11 mouse cellular contexts compared by ENCODE assay signal in genomic region chr13:53178171-53178570, GRCm38 (mm10).
DNase-seq lines count a peak whose midpoint lies in the region; ATAC-seq lines count a peak whose summit lies in the region.
"Had no signal": no experiment of that assay in that cellular context is flagged by ENCODE, and none has a peak within 500 bp of the region (broad histone marks: within the 10 kb centered on the region; RNA-seq: fewer than 3 reads in every experiment).

No protein-coding gene starts in this region.

- H3K4me3 ChIP-seq in heart, embryonic 10.5 days: no peak overlapping the region
- no peak overlapping the region for H3K4me3 ChIP-seq in intestine, embryonic 16.5 days (ENCODE audit: low read length)
- no peak overlapping the region for H3K4me3 ChIP-seq in midbrain, embryonic 11.5 days (ENCODE audit: low read depth, low read length)
- H3K4me3 ChIP-seq: megakaryocyte, embryonic 14.5 days had no signal

- no peaks in the 10 kb centered on the region for H3K9me3 ChIP-seq in heart, embryonic 10.5 days
- no peaks in the 10 kb centered on the region for H3K9me3 ChIP-seq in intestine, embryonic 16.5 days (ENCODE audit: control insufficient read depth, low read length)
- no peaks in the 10 kb centered on the region for H3K9me3 ChIP-seq in midbrain, embryonic 11.5 days (ENCODE audit: control insufficient read depth, low read length)
- H3K9me3 ChIP-seq: megakaryocyte, embryonic 14.5 days had no signal

- intact Hi-C loops in heart, postnatal 14 days (cut with DNase I): no loop called here
- intact Hi-C loops in left cerebral cortex, postnatal 36 days (cut with DNase I): no loop called here

- no peaks in the 10 kb centered on the region for H3K36me3 ChIP-seq in heart, embryonic 10.5 days
- H3K36me3 ChIP-seq in intestine, embryonic 16.5 days (ENCODE audit: control insufficient read depth, insufficient read depth, low read length): no peaks in the 10 kb centered on the region
- no peaks in the 10 kb centered on the region for H3K36me3 ChIP-seq in midbrain, embryonic 11.5 days (ENCODE audit: control insufficient read depth, insufficient read depth, low read length)

- H3K4me1 ChIP-seq in heart, embryonic 10.5 days: peaks cover 89% of the 10 kb centered on the region
- H3K4me1 ChIP-seq in intestine, embryonic 16.5 days (ENCODE audit: control insufficient read depth, insufficient read depth, low read length): peaks cover 68% of the 10 kb centered on the region
- H3K4me1 ChIP-seq in midbrain, embryonic 11.5 days (ENCODE audit: control insufficient read depth, insufficient read depth, low read length): peaks cover 12% of the 10 kb centered on the region
- H3K4me1 ChIP-seq: megakaryocyte, embryonic 14.5 days had no signal

- ATAC-seq in intestine, embryonic 16.5 days: no peak; the same call in 1 of the 2 replicates
- peak; percentile 50; the same call in 1 of the 2 replicates for ATAC-seq in midbrain, embryonic 11.5 days (ENCODE audit: low FRiP score)

- 0 out of 2 replicates have a peak overlapping the region, but pooled peaks have one; percentile 56 for H3K9ac ChIP-seq in intestine, embryonic 16.5 days (ENCODE audit: low read depth, low read length)
- H3K9ac ChIP-seq in midbrain, embryonic 11.5 days (ENCODE audit: low read length): no peak overlapping the region

- 55% methylated on average over 4 of the region's 4 CpGs for WGBS in heart, embryonic 10.5 days
- WGBS in intestine, embryonic 16.5 days: 35% methylated on average over 4 of the region's 4 CpGs
- 26% methylated on average over 4 of the region's 4 CpGs for WGBS in midbrain, embryonic 11.5 days

- peak overlapping the region; percentile 17; the same call in 1 of the 2 replicates for H3K4me2 ChIP-seq in intestine, embryonic 16.5 days (ENCODE audit: low read depth, low read length)
- H3K4me2 ChIP-seq in midbrain, embryonic 11.5 days: no peak overlapping the region

- DNase-seq in heart, embryonic 10.5 days (ENCODE audit: low spot score): no peak
- DNase-seq in heart, postnatal 14 days: no peak
- peak; percentile 10 for DNase-seq in brain, adult 2 months (ENCODE audit: low read depth, low spot score)
- no peak for DNase-seq in midbrain, embryonic 11.5 days (ENCODE audit: low spot score, missing footprints)
- DNase-seq in left cerebral cortex, postnatal 36 days (ENCODE audit: low spot score in 2 of 2): no peak
- no peak for DNase-seq in cerebellum, adult 11-12 months
- no peak for DNase-seq in gastrocnemius, postnatal 25 days
- DNase-seq: cerebellum, adult 2 months; right cerebral cortex, postnatal 14 days had no signal

- H3K27ac ChIP-seq in heart, embryonic 10.5 days: peak overlapping the region; percentile 79
- H3K27ac ChIP-seq in intestine, embryonic 16.5 days (ENCODE audit: low read length): no peak overlapping the region
- H3K27ac ChIP-seq in midbrain, embryonic 11.5 days (ENCODE audit: low read depth, low read length): no peak overlapping the region

- H3K27me3 ChIP-seq in heart, embryonic 10.5 days (ENCODE audit: insufficient read depth, poor library complexity, severe bottlenecking): no peaks in the 10 kb centered on the region
- no peaks in the 10 kb centered on the region for H3K27me3 ChIP-seq in intestine, embryonic 16.5 days (replicated peaks; ENCODE audit: control insufficient read depth, insufficient read depth, low read length)
- H3K27me3 ChIP-seq in midbrain, embryonic 11.5 days (ENCODE audit: control insufficient read depth, insufficient read depth, low read length): no peaks in the 10 kb centered on the region
- H3K27me3 ChIP-seq: megakaryocyte, embryonic 14.5 days had no signal
